ENCODE assay signal across 8 mouse cellular contexts in genomic region chr6:53286389-53287037, GRCm38 (mm10). TPM values are rescaled to one million over a fixed set of nuclear protein-coding genes. Genes with fewer than 3 reads are reported as not detected.
DNase-seq lines count a peak whose midpoint lies in the region; ATAC-seq and TF ChIP-seq lines count a peak whose summit lies in the region.

No protein-coding gene starts in this region.

- peak overlapping the region; percentile 100 for H3K4me2 ChIP-seq in hindbrain, postnatal 0 days (ENCODE audit: low read depth, low read length)
- H3K4me2 ChIP-seq in liver, postnatal 0 days (ENCODE audit: low read depth, low read length), result peak overlapping the region; percentile 60
- H3K4me2 ChIP-seq in neural tube, embryonic 15.5 days, result peak overlapping the region; percentile 95

- H3K27ac ChIP-seq in hindbrain, postnatal 0 days, result no peak overlapping the region
- no peak overlapping the region for H3K27ac ChIP-seq in liver, postnatal 0 days (ENCODE audit: low read depth)
- no peak overlapping the region for H3K27ac ChIP-seq in neural tube, embryonic 15.5 days (replicated peaks)

- peak; percentile 67 for ATAC-seq in hindbrain, postnatal 0 days
- ATAC-seq in liver, postnatal 0 days, result peak; percentile 16; the same call in 1 of the 2 replicates
- ATAC-seq in neural tube, embryonic 15.5 days (ENCODE audit: low FRiP score), result peak; percentile 48

- no peak for TF ChIP-seq EP300 in liver, postnatal 0 days (IDR thresholded peaks at IDR 0.05; ENCODE audit: low read depth)

- peak; percentile 32 for DNase-seq in adrenal gland, postnatal 14 days
- no peak for DNase-seq in adrenal gland, adult 2 months
- peak; percentile 68 to 75 for DNase-seq in cerebellum, postnatal 14 days
- DNase-seq in gastrocnemius, postnatal 25 days, result peak; percentile 74
- peak; percentile 26 for DNase-seq in hindbrain, postnatal 0 days (ENCODE audit: low spot score)
- DNase-seq in liver, postnatal 0 days, result no peak
- DNase-seq in layer of hippocampus, adult 9-11 months, result no peak

- peaks cover 5% of the 10 kb centered on the region; the same call in 1 of the 2 replicates for H3K4me1 ChIP-seq in hindbrain, postnatal 0 days (ENCODE audit: insufficient read depth, low read length)
- H3K4me1 ChIP-seq in liver, postnatal 0 days (ENCODE audit: insufficient read depth), result peaks cover 11% of the 10 kb centered on the region
- H3K4me1 ChIP-seq in neural tube, embryonic 15.5 days, result peaks cover 34% of the 10 kb centered on the region

- peak overlapping the region; percentile 51 for H3K4me3 ChIP-seq in hindbrain, postnatal 0 days (ENCODE audit: low read length)
- peak overlapping the region; percentile 32 for H3K4me3 ChIP-seq in liver, postnatal 0 days (ENCODE audit: low read depth, low read length)
- H3K4me3 ChIP-seq in neural tube, embryonic 15.5 days (replicated peaks), result peak overlapping the region; percentile 49

- no peak overlapping the region; the same call in 1 of the 2 replicates for H3K9ac ChIP-seq in hindbrain, postnatal 0 days (replicated peaks; ENCODE audit: low read length)
- H3K9ac ChIP-seq in liver, postnatal 0 days (replicated peaks), result no peak overlapping the region
- H3K9ac ChIP-seq in neural tube, embryonic 15.5 days (replicated peaks), result no peak overlapping the region

- 12% methylated on average over 17 of the region's 20 CpGs for WGBS in hindbrain, postnatal 0 days
- 4% methylated on average over 20 of the region's 20 CpGs for WGBS in liver, postnatal 0 days (ENCODE audit: insufficient replicate concordance)
- 5% methylated on average over 20 of the region's 20 CpGs for WGBS in neural tube, embryonic 15.5 days

- H3K27me3 ChIP-seq in hindbrain, postnatal 0 days (ENCODE audit: insufficient read depth, low read length), result peaks cover 48% of the 10 kb centered on the region
- H3K27me3 ChIP-seq in liver, postnatal 0 days (ENCODE audit: insufficient read depth, low read length), result peaks cover 70% of the 10 kb centered on the region
- peaks cover 72% of the 10 kb centered on the region for H3K27me3 ChIP-seq in neural tube, embryonic 15.5 days (replicated peaks)

- no peaks in the 10 kb centered on the region for H3K9me3 ChIP-seq in hindbrain, postnatal 0 days (ENCODE audit: low read length)
- H3K9me3 ChIP-seq in liver, postnatal 0 days (ENCODE audit: low read length), result no peaks in the 10 kb centered on the region
- H3K9me3 ChIP-seq in neural tube, embryonic 15.5 days (replicated peaks), result no peaks in the 10 kb centered on the region

- TF ChIP-seq CTCF in hindbrain, postnatal 0 days (IDR thresholded peaks at IDR 0.05; ENCODE audit: low read depth), result no peak
- no peak for TF ChIP-seq CTCF in liver, postnatal 0 days (IDR thresholded peaks at IDR 0.05; ENCODE audit: low read depth)

- no peaks in the 10 kb centered on the region for H3K36me3 ChIP-seq in hindbrain, postnatal 0 days (ENCODE audit: insufficient read depth, low read length)
- no peaks in the 10 kb centered on the region for H3K36me3 ChIP-seq in liver, postnatal 0 days (replicated peaks; ENCODE audit: insufficient read depth, low read length)
- no peaks in the 10 kb centered on the region for H3K36me3 ChIP-seq in neural tube, embryonic 15.5 days

RNA-seq across cellular contexts. Expression of gene Creb5, which starts 0.6 kb away (rescaled TPM):
- total RNA-seq in adrenal gland, postnatal 14 days (2021), result 3.4 TPM in 2 replicates
- 1 to 10 TPM; 1.9 to 3.0 TPM for total RNA-seq in adrenal gland, adult 2 months (2021)
- polyA plus RNA-seq in adrenal gland, adult 2 months (2012; rRNA removed), result 0.91 and 1.6 TPM in 2 replicates
- 1 to 10 TPM; 7.5 to 9.2 TPM for total RNA-seq in gastrocnemius, postnatal 25 days (2021)
- total RNA-seq in hindbrain, postnatal 0 days (2014; rRNA removed), result 2.5 and 4.4 TPM in 2 replicates
- 2.3 and 3.1 TPM in 2 replicates for polyA plus RNA-seq in hindbrain, postnatal 0 days (2015; fragmentation: Nextera tagmentation; extraction: Ambion mirVana)
- 0.12 and 0.20 TPM in 2 replicates for polyA plus RNA-seq in liver, postnatal 0 days (2015; fragmentation: Nextera tagmentation; extraction: Ambion mirVana)
- 5.7 TPM in 2 replicates for polyA plus RNA-seq in neural tube, embryonic 15.5 days (2015; fragmentation: Nextera tagmentation; extraction: Ambion mirVana)

Comparison
In these comparisons a context has a peak if more than half of its experiments do, and no peak if none do; other contexts are left out.
1. DNase-seq: peak in adrenal gland, postnatal 14 days (single experiment), cerebellum, postnatal 14 days (2 of 2), gastrocnemius, postnatal 25 days (single experiment) and hindbrain, postnatal 0 days (single experiment); none in adrenal gland, adult 2 months (single experiment), liver, postnatal 0 days (single experiment) and layer of hippocampus, adult 9-11 months (single experiment).
2. ATAC-seq: peak in every context shown above with its lines; median percentile 67 in hindbrain, postnatal 0 days; 48 in neural tube, embryonic 15.5 days; 16 in liver, postnatal 0 days.
3. Peak in every context shown above with its lines, with median percentiles within 50 percentile points of each other: H3K4me2 ChIP-seq and H3K4me3 ChIP-seq.